Mouse (Mus musculus): Measurements from ENCODE around the gene Polr1a. TPM values are rescaled to one million over a fixed set of nuclear protein-coding genes. Genes with fewer than 3 reads are reported as not detected.

Gene Polr1a
- polyA plus RNA-seq, 1 experiment from 2014 or later, result 20.6 TPM

DNA sequence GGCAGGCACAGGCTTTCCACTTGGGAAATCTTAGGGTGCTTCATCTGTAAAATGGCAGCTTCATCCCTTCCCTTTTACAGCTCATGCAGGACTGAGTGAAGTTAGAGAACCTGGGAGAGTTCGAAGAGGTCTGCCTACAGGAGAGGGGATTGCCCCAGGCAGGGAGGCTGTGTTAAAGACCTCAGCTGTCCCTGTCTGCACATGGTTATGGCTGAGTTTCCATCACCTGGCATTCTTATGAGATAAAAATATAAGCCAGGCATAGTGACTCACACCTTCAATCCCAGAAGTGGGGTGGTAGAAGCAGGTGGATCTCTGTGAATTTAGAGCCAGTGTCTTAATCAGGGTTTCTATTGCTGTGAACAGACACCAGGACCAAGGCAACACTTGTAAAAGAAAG is 100.6 kb downstream of the Polr1a start:
- Histone ChIP-seq H3K4me2 (no peak overlapping the region), H3K4me1 (replicated peaks) (no peaks in the 10 kb centered on the region), H3K27me3 (no peaks in the 10 kb centered on the region), H3K36me3 (no peaks in the 10 kb centered on the region), H3K9ac (no peak overlapping the region), H3K27ac (no peak overlapping the region), H3K4me3 (no peak overlapping the region), H3K9me3 (no peaks in the 10 kb centered on the region)
- 92% methylated on average over 1 of the region's 1 CpGs for WGBS
- no peak for ATAC-seq (ENCODE audit: low FRiP score)

- H3K4me3 ChIP-seq, result no peak overlapping the region
- no peaks in the 10 kb centered on the region for H3K36me3 ChIP-seq
- no peak for ATAC-seq (ENCODE audit: low FRiP score)
- no peak overlapping the region for H3K27ac ChIP-seq
- no peaks in the 10 kb centered on the region for H3K27me3 ChIP-seq
- no peak overlapping the region for H3K4me2 ChIP-seq
- no peak overlapping the region for H3K9ac ChIP-seq
- no peaks in the 10 kb centered on the region for H3K9me3 ChIP-seq
- H3K4me1 ChIP-seq (replicated peaks), result no peaks in the 10 kb centered on the region
- WGBS, result 58% methylated on average over 4 of the region's 4 CpGs
These were observed 105.2 kb downstream of the Polr1a start for GRCm38 (mm10) chr6:72014033-72014432.

DNA sequence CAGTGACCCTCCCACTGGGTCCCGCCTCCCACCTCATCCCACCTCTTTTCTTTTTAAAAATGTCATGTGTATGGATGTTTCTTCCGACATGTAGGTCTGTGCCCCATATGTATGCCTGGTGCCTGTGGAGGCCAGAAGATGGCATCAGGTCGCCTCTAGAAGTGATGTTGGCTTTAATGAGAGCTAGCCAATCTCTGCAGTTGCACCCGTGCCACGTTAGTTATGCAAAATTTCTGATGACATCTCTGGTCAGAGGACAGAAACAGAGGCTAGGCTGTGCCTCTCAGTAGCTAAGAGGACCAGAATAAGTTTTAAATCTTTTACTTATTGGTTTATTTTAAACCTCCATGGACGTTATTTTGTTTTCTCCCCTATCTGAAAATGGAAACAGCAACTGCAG is 109.2 kb downstream of the Polr1a start:
- WGBS, result 81% methylated on average over 6 of the region's 6 CpGs
- ATAC-seq (ENCODE audit: low FRiP score), result no peak
- no peak overlapping the region for H3K4me2 ChIP-seq
- no peak overlapping the region for H3K27ac ChIP-seq
- no peaks in the 10 kb centered on the region for H3K27me3 ChIP-seq
- H3K9me3 ChIP-seq, result no peaks in the 10 kb centered on the region
- H3K4me1 ChIP-seq (replicated peaks), result no peaks in the 10 kb centered on the region
- no peak overlapping the region for H3K4me3 ChIP-seq
- no peaks in the 10 kb centered on the region for H3K36me3 ChIP-seq
- no peak overlapping the region for H3K9ac ChIP-seq

GRCm38 (mm10) chr6:72025497-72025896 is 116.6 kb downstream of the Polr1a start:
- Histone ChIP-seq H3K4me2 (no peak overlapping the region), H3K4me3 (no peak overlapping the region), H3K4me1 (replicated peaks) (no peaks in the 10 kb centered on the region), H3K27me3 (no peaks in the 10 kb centered on the region), H3K9me3 (no peaks in the 10 kb centered on the region), H3K27ac (no peak overlapping the region), H3K9ac (no peak overlapping the region), H3K36me3 (no peaks in the 10 kb centered on the region)
- no peak for ATAC-seq (ENCODE audit: low FRiP score)

DNA sequence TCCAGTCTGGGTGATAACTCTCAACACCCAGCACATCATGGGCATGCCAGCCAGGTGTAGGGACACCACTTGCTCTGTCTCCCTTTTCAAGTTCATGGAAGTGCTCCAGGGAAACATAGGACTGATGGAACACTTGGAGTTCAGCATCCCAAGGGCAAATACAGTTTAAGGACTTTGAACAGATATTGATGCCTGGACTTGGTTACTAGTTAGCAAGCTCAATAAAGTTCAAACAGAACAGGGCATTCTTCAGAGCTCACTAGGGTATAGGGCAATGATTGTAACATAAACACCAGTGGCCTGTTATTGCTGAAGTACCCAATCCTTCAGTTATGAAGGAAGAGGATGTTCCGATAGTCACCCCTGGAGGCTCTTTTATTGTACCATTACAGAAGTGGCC is 119.2 kb downstream of the Polr1a start:
- no peak for ATAC-seq (ENCODE audit: low FRiP score)
- H3K4me2 ChIP-seq, result no peak overlapping the region
- no peaks in the 10 kb centered on the region for H3K36me3 ChIP-seq
- H3K9ac ChIP-seq, result no peak overlapping the region
- WGBS, result 100% methylated on average over 1 of the region's 1 CpGs
- no peaks in the 10 kb centered on the region for H3K4me1 ChIP-seq (replicated peaks)
- no peaks in the 10 kb centered on the region for H3K9me3 ChIP-seq
- no peak overlapping the region for H3K4me3 ChIP-seq
- H3K27ac ChIP-seq, result no peak overlapping the region
- no peaks in the 10 kb centered on the region for H3K27me3 ChIP-seq

DNA sequence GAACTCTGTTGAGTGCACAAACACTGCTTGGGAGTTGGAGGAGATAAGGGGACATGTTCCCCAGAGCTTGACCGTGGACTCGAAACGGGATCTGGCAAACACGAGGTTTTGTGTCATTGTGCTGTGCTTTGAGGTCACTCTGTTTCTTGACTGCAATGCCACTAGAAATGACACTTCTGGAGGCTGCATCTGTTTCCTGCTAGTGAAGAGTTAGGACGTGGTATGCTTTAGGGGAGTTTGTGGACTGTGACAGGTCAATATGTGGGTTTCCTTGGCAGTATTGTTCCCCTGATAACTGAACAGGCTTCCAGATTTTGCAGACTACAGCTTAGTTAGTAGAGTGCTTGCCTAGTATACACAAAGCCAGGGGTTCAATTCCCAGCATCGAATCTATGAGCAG is 120.8 kb downstream of the Polr1a start:
- Histone ChIP-seq H3K9ac (no peak overlapping the region), H3K27me3 (no peaks in the 10 kb centered on the region), H3K4me3 (no peak overlapping the region), H3K9me3 (no peaks in the 10 kb centered on the region), H3K4me2 (no peak overlapping the region), H3K4me1 (replicated peaks) (no peaks in the 10 kb centered on the region), H3K36me3 (no peaks in the 10 kb centered on the region), H3K27ac (no peak overlapping the region)
- WGBS, result 92% methylated on average over 6 of the region's 6 CpGs
- no peak for ATAC-seq (ENCODE audit: low FRiP score)

Other genes starting within 250 kb of the Polr1a start
- gene Reep1, start 201.5 kb upstream of the Polr1a start, polyA plus RNA-seq (2015; fragmentation: Nextera tagmentation; extraction: Ambion mirVana), result 247 and 259 TPM in 2 replicates
- 42.2 and 47.1 TPM in 2 replicates for gene Mrpl35, start 82.1 kb upstream of the Polr1a start, polyA plus RNA-seq (2015; fragmentation: Nextera tagmentation; extraction: Ambion mirVana)
- 165 and 167 TPM in 2 replicates for gene Immt, start 77.7 kb upstream of the Polr1a start, polyA plus RNA-seq (2015; fragmentation: Nextera tagmentation; extraction: Ambion mirVana)
- 86.1 and 86.5 TPM in 2 replicates for gene Ptcd3, start 303 bp upstream of the Polr1a start, polyA plus RNA-seq (2015; fragmentation: Nextera tagmentation; extraction: Ambion mirVana)
- 52.9 and 53.9 TPM in 2 replicates for gene St3gal5, start 188.5 kb downstream of the Polr1a start, polyA plus RNA-seq (2015; fragmentation: Nextera tagmentation; extraction: Ambion mirVana)

Data from hindbrain, embryonic 13.5 days (tissue).